Mouse (Mus musculus): ENCODE results near the gene 1700001P01Rik.

DNA sequence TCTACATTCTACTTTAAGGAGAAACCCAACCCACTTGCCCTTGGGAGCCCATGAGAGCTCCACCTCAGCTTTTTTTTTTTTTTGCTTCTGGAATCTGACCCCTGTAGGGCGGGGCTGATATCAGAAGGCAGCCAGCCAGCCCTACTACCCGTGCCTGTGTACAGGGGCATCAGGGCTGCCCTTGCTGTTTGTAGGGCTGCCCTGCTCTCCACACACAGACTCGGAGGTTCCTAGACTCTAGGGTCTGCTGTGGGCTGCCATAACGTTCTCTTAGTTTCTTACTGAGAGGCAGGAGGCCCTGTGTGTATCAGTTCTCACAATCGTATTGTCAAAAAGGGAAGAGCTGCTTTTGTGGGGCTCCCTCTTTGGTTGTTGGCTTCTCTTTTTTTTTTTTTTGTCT, 41.7 kb upstream of the 1700001P01Rik start:
- TF ChIP-seq CTCF (IDR thresholded peaks at IDR 0.05; ENCODE audit: extremely low read depth, insufficient read length, insufficient replicate concordance, low read depth, low read length) (no peak), POLR2A (IDR thresholded peaks at IDR 0.05; ENCODE audit: low read depth, low read length) (no peak)

Data from small intestine, adult 2 months (tissue).